Comparison of ENCODE assay signal across 35 mouse cellular contexts in genomic region chr3:50690750-50691149, GRCm38 (mm10).
"Had no signal": no experiment of that assay in that cellular context is flagged by ENCODE, and none has a peak within 500 bp of the region (broad histone marks: within the 10 kb centered on the region; RNA-seq: fewer than 3 reads in every experiment).

No protein-coding gene starts in this region.

- H3K4me3 ChIP-seq: heart, embryonic 10.5 days; heart, embryonic 12.5 days; heart, embryonic 13.5 days; heart, embryonic 15.5 days; hindbrain, embryonic 10.5 days; hindbrain, embryonic 12.5 days; hindbrain, embryonic 13.5 days; hindbrain, embryonic 15.5 days; intestine, embryonic 15.5 days; kidney, embryonic 15.5 days; layer of hippocampus, adult 2 months had no signal

- H3K36me3 ChIP-seq: heart, embryonic 10.5 days; heart, embryonic 12.5 days; heart, embryonic 13.5 days; heart, embryonic 15.5 days; hindbrain, embryonic 10.5 days; hindbrain, embryonic 12.5 days; hindbrain, embryonic 13.5 days; hindbrain, embryonic 15.5 days; intestine, embryonic 15.5 days; kidney, embryonic 15.5 days had no signal

- DNase-seq: heart, postnatal 10 days; heart, postnatal 14 days; heart, postnatal 36 days; heart, postnatal 4 days; kidney, adult 11 months; kidney, adult 18-20 months; kidney, adult 2 months; kidney, adult 8-10 months; kidney, adult 9 months; kidney, postnatal 10 days; kidney, postnatal 14 days; kidney, postnatal 25 days; kidney, postnatal 36 days; kidney, postnatal 4 days; layer of hippocampus, adult 9-11 months; layer of hippocampus, postnatal 36 days had no signal

- H3K9ac ChIP-seq: heart, embryonic 12.5 days; heart, embryonic 13.5 days; heart, embryonic 15.5 days; hindbrain, embryonic 12.5 days; hindbrain, embryonic 13.5 days; hindbrain, embryonic 14.5 days; hindbrain, embryonic 15.5 days; intestine, embryonic 15.5 days; kidney, embryonic 15.5 days had no signal

- H3K9me3 ChIP-seq: heart, embryonic 10.5 days; heart, embryonic 12.5 days; heart, embryonic 13.5 days; heart, embryonic 15.5 days; hindbrain, embryonic 10.5 days; hindbrain, embryonic 12.5 days; hindbrain, embryonic 13.5 days; hindbrain, embryonic 15.5 days; intestine, embryonic 15.5 days; kidney, embryonic 15.5 days had no signal

- H3K4me2 ChIP-seq: heart, embryonic 11.5 days; heart, embryonic 12.5 days; heart, embryonic 13.5 days; heart, embryonic 15.5 days; hindbrain, embryonic 12.5 days; hindbrain, embryonic 13.5 days; hindbrain, embryonic 14.5 days; hindbrain, embryonic 15.5 days; intestine, embryonic 15.5 days; kidney, embryonic 15.5 days had no signal

- ATAC-seq: hindbrain, embryonic 16.5 days; hindbrain, postnatal 0 days; inflammation-experienced regulatory T-cells, adult 6 months; intestine, embryonic 15.5 days; intestine, embryonic 16.5 days; intestine, postnatal 0 days had no signal

- H3K27me3 ChIP-seq: heart, embryonic 12.5 days; heart, embryonic 13.5 days; heart, embryonic 15.5 days; hindbrain, embryonic 12.5 days; hindbrain, embryonic 13.5 days; hindbrain, embryonic 15.5 days; intestine, embryonic 15.5 days; kidney, embryonic 15.5 days had no signal

- H3K27ac ChIP-seq: heart, embryonic 10.5 days; heart, embryonic 13.5 days; heart, embryonic 15.5 days; hindbrain, embryonic 10.5 days; hindbrain, embryonic 12.5 days; hindbrain, embryonic 13.5 days; hindbrain, embryonic 14.5 days; hindbrain, embryonic 15.5 days; hindbrain, postnatal 0 days; intestine, embryonic 15.5 days; kidney, embryonic 15.5 days; kidney, postnatal 0 days; layer of hippocampus, adult 2 months had no signal

- H3K4me1 ChIP-seq: heart, embryonic 10.5 days; heart, embryonic 12.5 days; heart, embryonic 13.5 days; heart, embryonic 15.5 days; intestine, embryonic 15.5 days; kidney, embryonic 15.5 days had no signal
